Mouse (Mus musculus): ENCODE measurements at regions not wholly inside any gene's neighbourhood (a gene's known extent, or its start where the extent isn't known, plus 50 kb on each side); places are given as distances from the start of the nearest gene placed in this dataset.

DNA sequence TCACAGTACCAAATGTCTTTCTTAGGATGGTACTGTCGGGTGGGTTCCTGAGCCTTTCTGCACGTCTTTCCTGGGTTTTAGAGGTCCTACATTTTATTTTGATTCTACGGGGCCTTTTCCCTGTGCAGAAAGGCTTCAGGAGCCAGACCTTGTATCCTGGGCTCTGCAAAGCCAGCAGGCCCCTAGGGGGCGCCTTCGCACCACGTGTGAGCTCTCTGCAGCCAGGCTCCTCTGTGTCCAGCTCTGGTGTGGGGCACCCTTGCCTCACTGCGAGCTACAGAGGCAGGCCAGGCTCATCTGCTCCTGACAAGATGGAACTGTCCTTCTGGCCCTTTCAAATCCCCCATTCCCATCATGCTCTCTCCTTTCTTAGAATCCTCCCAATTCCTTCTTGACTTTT is 53.3 kb upstream of the Usp3 start:
- peak; percentile 93 for DNase-seq

DNA sequence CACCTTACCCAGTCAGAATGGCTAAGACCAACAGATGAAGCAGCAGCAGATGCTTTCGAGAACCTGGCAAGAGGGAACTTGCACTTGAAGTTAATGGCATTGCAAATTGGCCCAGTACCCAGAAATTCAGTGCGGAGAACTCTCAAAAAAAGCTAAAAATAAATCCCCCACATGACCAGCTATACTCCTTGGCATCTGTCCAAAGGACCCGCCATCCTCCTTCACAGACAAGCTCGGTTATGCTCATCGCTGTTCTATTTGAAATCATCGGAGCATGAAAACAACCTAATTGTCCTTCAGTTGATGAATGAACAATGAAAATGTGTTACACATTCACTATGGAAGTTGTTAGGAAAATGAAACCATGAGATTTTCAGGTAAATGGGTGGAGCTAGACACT is 58.4 kb upstream of the Usp3 start:
- no peak for DNase-seq

DNA sequence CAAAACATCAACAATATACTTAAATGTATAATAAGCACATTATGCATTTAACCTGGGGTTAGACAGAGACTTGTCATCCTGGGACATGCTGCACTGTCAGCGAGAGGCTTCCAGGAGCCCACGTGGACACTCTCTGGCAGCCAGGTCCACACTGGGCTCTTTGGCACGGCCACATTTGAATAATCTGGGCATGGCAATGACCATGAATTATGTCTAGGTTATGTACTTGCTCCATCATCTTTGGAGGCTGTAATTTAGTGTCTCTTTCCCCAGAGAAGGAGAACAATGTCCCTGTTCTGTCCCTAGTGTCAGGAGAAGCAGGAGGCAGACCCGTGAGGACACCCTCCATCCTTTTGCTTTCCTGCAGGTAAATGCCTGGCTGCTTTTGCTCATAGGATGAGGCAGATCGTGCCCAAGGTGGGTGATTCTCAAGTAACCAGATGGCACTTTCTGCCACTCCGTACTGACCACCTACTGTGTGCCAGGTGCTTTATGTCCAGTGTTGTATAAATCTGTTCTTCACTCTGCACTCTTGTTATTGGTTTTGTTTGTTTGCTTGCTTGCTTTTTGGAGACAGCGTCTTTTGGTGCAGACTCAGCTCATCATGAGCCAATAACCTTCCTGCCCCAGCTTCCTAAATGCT is 56.2 kb upstream of the Car12 start:
- DNase-seq: no peak

DNA sequence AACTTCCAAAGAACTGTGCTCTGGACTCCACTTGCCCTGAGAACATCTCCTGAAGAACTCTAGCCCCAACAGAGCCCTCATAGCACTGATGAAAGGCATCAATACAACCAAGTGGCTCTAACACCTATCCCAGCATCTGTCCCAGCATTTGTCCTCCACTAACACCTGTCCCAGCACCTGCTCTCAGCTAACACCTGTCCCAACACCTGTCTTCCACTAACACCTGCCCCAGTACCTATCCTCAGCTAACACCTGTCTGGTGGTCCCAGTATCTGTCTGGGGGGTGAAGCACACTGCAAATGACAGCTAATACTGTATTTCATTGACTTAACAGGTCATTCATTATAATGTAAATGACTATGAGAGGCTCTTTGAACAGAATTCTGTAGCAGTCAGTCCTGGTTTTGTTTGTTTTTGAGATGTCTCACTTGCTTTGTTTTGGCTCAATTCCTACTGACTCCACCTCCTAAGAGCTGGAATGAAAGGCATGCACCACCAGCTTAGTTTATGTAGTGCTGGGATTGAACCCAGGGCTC is 54.7 kb upstream of the Car12 start:
- no peak for DNase-seq

DNA sequence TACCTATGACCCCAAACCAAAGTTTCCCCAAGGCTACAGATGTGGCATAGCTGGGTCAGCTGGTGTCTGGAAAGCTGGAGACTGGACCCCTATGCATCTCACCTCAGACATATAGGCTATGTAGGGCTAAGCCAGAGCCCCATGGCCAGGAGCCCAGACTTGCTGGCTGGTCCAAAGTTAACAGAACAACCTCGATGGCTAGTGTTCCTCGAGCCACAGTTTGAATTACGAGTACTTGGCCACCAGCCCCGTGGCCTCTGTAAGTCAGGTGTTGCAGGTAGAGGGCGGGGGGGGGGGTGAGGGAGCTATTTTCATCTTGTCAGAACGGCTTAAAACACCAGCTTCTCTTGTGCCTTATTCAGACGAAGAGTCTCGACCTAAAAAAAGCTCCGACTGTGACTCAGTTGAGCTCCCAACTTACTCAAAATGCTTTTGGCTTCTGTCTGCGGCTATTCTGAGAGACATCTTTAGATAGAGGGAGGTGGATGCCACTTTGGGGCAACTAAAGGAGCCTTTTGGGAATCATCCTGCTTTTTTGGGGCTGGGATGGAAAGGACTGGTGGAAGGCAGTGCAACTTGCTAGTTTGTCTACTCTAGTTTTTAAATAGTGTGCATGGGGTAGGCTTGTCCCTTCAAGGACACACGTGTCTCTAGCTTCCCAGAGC is 53.6 kb upstream of the Car12 start:
- DNase-seq: no peak

DNA sequence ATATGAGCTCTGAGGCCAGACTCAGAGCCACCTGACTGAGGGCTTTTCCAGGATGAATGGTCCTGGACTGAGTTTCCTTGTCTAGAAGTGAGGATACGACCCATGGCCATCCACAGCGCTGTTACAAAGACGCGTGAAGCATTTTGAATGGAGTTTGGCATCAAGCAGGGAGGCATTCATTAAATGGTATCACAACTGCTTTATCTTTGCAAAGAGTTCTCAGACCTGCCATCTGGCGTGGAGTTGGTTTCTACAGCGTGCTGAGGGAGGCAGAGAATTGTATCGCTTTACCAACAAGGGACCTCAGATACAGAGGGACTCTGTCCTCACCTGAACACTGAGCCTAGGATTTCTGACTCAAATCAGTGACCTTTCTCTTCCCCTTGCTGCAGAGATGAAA is 51.9 kb upstream of the Car12 start:
- DNase-seq: no peak

DNA sequence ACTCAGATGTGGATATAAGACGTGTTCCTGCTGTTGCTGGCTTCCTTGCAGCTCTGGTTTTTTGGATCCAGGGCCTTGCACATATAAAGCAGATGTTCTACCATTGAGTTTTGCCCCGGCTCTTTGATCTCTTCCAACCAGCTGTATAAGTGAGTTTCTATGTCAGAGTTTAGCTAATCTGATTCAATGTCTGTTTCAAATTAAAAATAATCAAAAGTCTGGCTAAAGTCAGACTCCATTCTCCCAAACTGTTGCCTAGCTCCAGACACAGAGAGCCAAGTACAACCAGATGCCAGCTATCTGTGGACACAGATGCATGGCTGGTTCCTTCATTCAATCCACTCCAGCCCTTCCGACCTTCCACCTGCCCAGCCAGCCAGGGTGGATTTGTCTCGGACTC is 51.0 kb upstream of the Car12 start:
- no peak for DNase-seq
